Mouse (Mus musculus): Measurements from ENCODE around the gene Neurl1b.

The Neurl1b gene

GRCm38 (mm10) chr17:26494642-26495468 lies 80.2 kb downstream of the Neurl1b start:
- DNase-seq (ENCODE audit: low spot score), result no peak
